Mouse (Mus musculus): ENCODE data around the gene Bicral. TPM values are rescaled to one million over a fixed set of nuclear protein-coding genes. Genes with fewer than 3 reads are reported as not detected.

Bicral gene
- polyA plus RNA-seq, 1 experiment from 2014 or later: 3.0 TPM

- ATAC-seq: no peak
- peak; percentile 63 for DNase-seq (ENCODE audit: low spot score)
- Histone ChIP-seq H3K4me3 (ENCODE audit: low read depth, low read length) (peak overlapping the region; percentile 82), H3K4me2 (replicated peaks; ENCODE audit: low read depth, low read length) (peak overlapping the region; percentile 95), H3K27me3 (replicated peaks; ENCODE audit: insufficient read depth, low read length) (no peaks in the 10 kb centered on the region), H3K27ac (ENCODE audit: low read length) (peak overlapping the region; percentile 84), H3K36me3 (ENCODE audit: insufficient read depth, low read length) (peaks cover 28% of the 10 kb centered on the region; the same call in 1 of the 2 replicates), H3K9ac (replicated peaks; ENCODE audit: low read depth) (peak overlapping the region; percentile 71), H3K9me3 (ENCODE audit: low read length) (no peaks in the 10 kb centered on the region), H3K4me1 (ENCODE audit: insufficient read depth, low read depth, low read length) (peaks cover 3% of the 10 kb centered on the region; the same call in 1 of the 2 replicates)
- TF ChIP-seq CTCF (IDR thresholded peaks at IDR 0.05) (peak; percentile 47), EP300 (IDR thresholded peaks at IDR 0.05) (no peak)
- WGBS: 6% methylated on average over 19 of the region's 20 CpGs
Measured at GRCm38 (mm10) chr17:46773278-46774130, 84.8 kb downstream of the Bicral start.

- peak within 1 kb of the TSS; percentile 71 for H3K9ac ChIP-seq (replicated peaks; ENCODE audit: low read depth)
- TF ChIP-seq EP300 (IDR thresholded peaks at IDR 0.05) (no peak), CTCF (IDR thresholded peaks at IDR 0.05) (no peak)
- peak; percentile 95 for DNase-seq (ENCODE audit: low spot score)
- peak; percentile 90 for ATAC-seq
- H3K9me3 ChIP-seq (ENCODE audit: low read length): no peaks in the 10 kb centered on the region
- peak within 1 kb of the TSS; percentile 84 for H3K27ac ChIP-seq (ENCODE audit: low read length)
- no peaks in the 10 kb centered on the region for H3K27me3 ChIP-seq (replicated peaks; ENCODE audit: insufficient read depth, low read length)
- peaks cover 20% of the 10 kb centered on the region; the same call in 1 of the 2 replicates for H3K36me3 ChIP-seq (ENCODE audit: insufficient read depth, low read length)
- H3K4me3 ChIP-seq (ENCODE audit: low read depth, low read length): peak within 1 kb of the TSS; percentile 82
- WGBS: 1% methylated on average over 50 of the region's 50 CpGs
- peaks cover 3% of the 10 kb centered on the region; the same call in 1 of the 2 replicates for H3K4me1 ChIP-seq (ENCODE audit: insufficient read depth, low read depth, low read length)
- H3K4me2 ChIP-seq (replicated peaks; ENCODE audit: low read depth, low read length): peak within 1 kb of the TSS; percentile 95
Measured at GRCm38 (mm10) chr17:46772404-46773277, 85.6 kb downstream of the Bicral start, which contains the start of gene 2310039H08Rik. TSS of gene 2310039H08Rik (plus strand) at chr17:46772635.

- Histone ChIP-seq H3K36me3 (ENCODE audit: insufficient read depth, low read length) (0 out of 2 replicates have a peak, but pooled peaks cover 15% of the 10 kb centered on the region), H3K27ac (ENCODE audit: low read length) (peak overlapping the region; percentile 84), H3K4me2 (replicated peaks; ENCODE audit: low read depth, low read length) (peak overlapping the region; percentile 95), H3K27me3 (replicated peaks; ENCODE audit: insufficient read depth, low read length) (no peaks in the 10 kb centered on the region), H3K4me3 (ENCODE audit: low read depth, low read length) (peak overlapping the region; percentile 82), H3K9ac (replicated peaks; ENCODE audit: low read depth) (peak overlapping the region; percentile 71), H3K9me3 (ENCODE audit: low read length) (no peaks in the 10 kb centered on the region), H3K4me1 (ENCODE audit: insufficient read depth, low read depth, low read length) (peaks cover 3% of the 10 kb centered on the region; the same call in 1 of the 2 replicates)
- ATAC-seq (peak; percentile 20; the same call in 1 of the 2 replicates), DNase-seq (ENCODE audit: low spot score) (no peak)
- no peak for TF ChIP-seq CTCF (IDR thresholded peaks at IDR 0.05)
- 5% methylated on average over 5 of the region's 5 CpGs for WGBS
Measured at GRCm38 (mm10) chr17:46772038-46772403, 86.3 kb downstream of the Bicral start.

- 61% methylated on average over 17 of the region's 17 CpGs for WGBS
- no peaks in the 10 kb centered on the region for H3K27me3 ChIP-seq (replicated peaks; ENCODE audit: insufficient read depth, low read length)
- H3K4me2 ChIP-seq (replicated peaks; ENCODE audit: low read depth, low read length): peak overlapping the region; percentile 95
- ATAC-seq (no peak), DNase-seq (ENCODE audit: low spot score) (no peak)
- TF ChIP-seq CTCF (IDR thresholded peaks at IDR 0.05): no peak
- peaks cover 3% of the 10 kb centered on the region; the same call in 1 of the 2 replicates for H3K4me1 ChIP-seq (ENCODE audit: insufficient read depth, low read depth, low read length)
- 0 out of 2 replicates have a peak, but pooled peaks cover 15% of the 10 kb centered on the region for H3K36me3 ChIP-seq (ENCODE audit: insufficient read depth, low read length)
- H3K9me3 ChIP-seq (ENCODE audit: low read length): no peaks in the 10 kb centered on the region
- peak overlapping the region; percentile 82 for H3K4me3 ChIP-seq (ENCODE audit: low read depth, low read length)
- H3K9ac ChIP-seq (replicated peaks; ENCODE audit: low read depth): no peak overlapping the region
- peak overlapping the region; percentile 84 for H3K27ac ChIP-seq (ENCODE audit: low read length)
Measured at GRCm38 (mm10) chr17:46771616-46772015, 86.7 kb downstream of the Bicral start.

- H3K27ac ChIP-seq (ENCODE audit: low read length): no peak overlapping the region
- peaks cover 3% of the 10 kb centered on the region; the same call in 1 of the 2 replicates for H3K4me1 ChIP-seq (ENCODE audit: insufficient read depth, low read depth, low read length)
- 88% methylated on average over 4 of the region's 4 CpGs for WGBS
- no peak overlapping the region for H3K9ac ChIP-seq (replicated peaks; ENCODE audit: low read depth)
- TF ChIP-seq EP300 (IDR thresholded peaks at IDR 0.05) (no peak), CTCF (IDR thresholded peaks at IDR 0.05) (peak; percentile 39)
- no peak overlapping the region for H3K4me3 ChIP-seq (ENCODE audit: low read depth, low read length)
- H3K4me2 ChIP-seq (replicated peaks; ENCODE audit: low read depth, low read length): no peak overlapping the region
- H3K36me3 ChIP-seq (ENCODE audit: insufficient read depth, low read length): 0 out of 2 replicates have a peak, but pooled peaks cover 10% of the 10 kb centered on the region
- H3K27me3 ChIP-seq (replicated peaks; ENCODE audit: insufficient read depth, low read length): no peaks in the 10 kb centered on the region
- no peaks in the 10 kb centered on the region for H3K9me3 ChIP-seq (ENCODE audit: low read length)
- ATAC-seq: no peak
- no peak for DNase-seq (ENCODE audit: low spot score)
Measured at GRCm38 (mm10) chr17:46771025-46771424, 87.3 kb downstream of the Bicral start.

- ATAC-seq (no peak), DNase-seq (ENCODE audit: low spot score) (no peak)
- no peaks in the 10 kb centered on the region for H3K9me3 ChIP-seq (ENCODE audit: low read length)
- no peak overlapping the region for H3K4me2 ChIP-seq (replicated peaks; ENCODE audit: low read depth, low read length)
- WGBS: 89% methylated on average over 11 of the region's 11 CpGs
- H3K27me3 ChIP-seq (replicated peaks; ENCODE audit: insufficient read depth, low read length): no peaks in the 10 kb centered on the region
- peaks cover 3% of the 10 kb centered on the region; the same call in 1 of the 2 replicates for H3K4me1 ChIP-seq (ENCODE audit: insufficient read depth, low read depth, low read length)
- no peak overlapping the region for H3K4me3 ChIP-seq (ENCODE audit: low read depth, low read length)
- TF ChIP-seq EP300 (IDR thresholded peaks at IDR 0.05) (no peak), CTCF (IDR thresholded peaks at IDR 0.05) (no peak)
- no peak overlapping the region for H3K27ac ChIP-seq (ENCODE audit: low read length)
- no peak overlapping the region for H3K9ac ChIP-seq (replicated peaks; ENCODE audit: low read depth)
- 0 out of 2 replicates have a peak, but pooled peaks cover 6% of the 10 kb centered on the region for H3K36me3 ChIP-seq (ENCODE audit: insufficient read depth, low read length)
Measured at GRCm38 (mm10) chr17:46770546-46770945, 87.7 kb downstream of the Bicral start.
